Mouse (Mus musculus): ENCODE data around the gene Erich4.
"Not testable (repeated sequence)": the region's sequence is repeated elsewhere in the genome, so short reads cannot be mapped to it uniquely, and the experiment has no call there.

Erich4 gene

DNA sequence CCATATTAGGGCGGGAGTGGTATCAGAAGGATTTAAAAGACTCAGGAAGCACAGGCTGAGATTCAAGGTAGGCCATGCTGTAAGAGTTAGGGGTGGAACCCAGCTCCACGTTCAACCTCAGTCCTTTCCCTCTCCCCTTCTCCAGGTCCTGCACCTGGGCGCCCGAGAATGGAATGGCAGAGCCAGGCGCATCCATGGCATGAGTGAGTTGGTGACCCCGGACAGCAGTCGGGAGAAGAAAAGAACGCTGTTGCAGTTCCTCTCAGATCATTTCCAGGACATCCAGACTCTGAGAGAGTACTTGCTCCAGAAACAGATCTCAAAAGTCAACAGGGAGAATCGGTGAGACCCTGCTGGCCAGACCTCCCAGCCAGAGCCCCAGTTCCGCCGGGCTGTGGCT is 5.1 kb upstream of the Erich4 start:
- peak in 1 of 2 experiments; percentile 2 for DNase-seq

DNA sequence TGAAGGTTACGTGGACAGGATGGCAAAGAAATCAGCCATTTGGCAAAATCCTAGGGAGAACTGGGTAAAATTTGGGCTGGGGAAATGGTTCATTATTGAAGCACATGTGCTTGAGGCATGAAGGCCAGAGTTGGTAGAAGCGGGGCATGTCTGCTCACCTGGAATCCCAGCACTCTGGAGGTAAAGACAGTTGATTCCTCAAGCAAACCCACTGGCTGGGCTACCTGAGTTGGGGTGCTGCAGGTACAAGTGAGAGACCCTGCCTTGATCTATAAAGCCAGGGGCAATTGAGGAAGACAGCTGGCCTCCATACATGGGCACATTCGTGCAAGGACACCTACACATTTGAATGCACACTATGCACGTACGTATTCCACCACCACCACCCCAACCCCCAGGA is 4.4 kb upstream of the Erich4 start:
- no peak for DNase-seq

DNA sequence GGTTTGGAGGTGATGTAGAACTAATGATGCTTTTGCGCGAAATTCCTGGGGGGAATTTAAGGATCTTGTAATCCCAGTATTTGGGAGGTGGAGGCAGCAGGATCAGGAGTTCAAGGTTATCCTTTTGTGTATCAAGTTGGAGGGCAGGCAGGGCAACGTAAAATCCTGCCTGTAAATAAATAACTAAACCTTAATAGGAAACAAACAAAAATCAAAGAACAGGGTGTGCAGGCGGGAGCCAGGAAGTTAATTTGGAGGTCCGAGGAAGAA is 4.0 kb upstream of the Erich4 start:
- no peak for DNase-seq

DNA sequence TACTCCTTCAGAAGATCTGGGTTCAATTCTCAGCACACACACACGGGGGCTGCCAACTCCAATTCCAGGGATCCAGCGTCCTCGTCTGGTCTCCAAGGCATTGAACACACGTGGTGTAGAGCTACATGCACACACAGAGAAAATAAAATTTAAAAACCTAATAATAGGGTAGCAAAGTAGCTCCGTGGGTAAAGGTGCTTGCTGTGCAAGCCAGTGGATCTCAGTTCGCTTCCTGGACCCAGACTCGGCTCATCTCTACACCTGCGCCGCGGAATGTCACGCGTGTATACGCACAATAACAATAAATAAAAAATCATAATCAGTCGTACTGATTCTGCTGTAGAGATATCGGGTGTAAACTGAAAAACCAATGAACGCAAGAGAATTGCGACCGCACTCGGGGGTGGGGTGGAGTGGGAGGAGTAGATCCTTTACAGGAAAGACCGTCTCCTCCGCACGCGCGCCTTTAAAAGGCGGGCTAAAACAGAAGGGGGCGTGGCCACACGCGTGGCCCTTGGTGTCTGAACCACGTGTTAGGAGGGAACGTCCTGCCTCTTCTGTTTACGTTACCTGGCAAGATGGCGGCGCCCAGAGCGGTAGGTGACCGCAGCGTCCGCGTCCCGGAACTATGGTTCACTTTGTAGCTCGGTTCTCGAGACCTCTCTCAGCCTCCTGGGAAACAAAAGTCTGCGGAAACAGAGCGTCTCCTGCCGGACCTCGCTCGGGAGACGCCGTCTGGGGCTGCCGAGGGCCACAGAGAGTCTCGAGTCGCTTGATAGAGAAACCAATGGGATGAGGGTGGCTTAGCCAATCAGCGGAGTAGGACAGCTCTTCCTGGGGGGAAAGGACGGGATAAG is 3.4 kb upstream of the Erich4 start, which contains the start of gene Dmac2:
Dmac2 (plus strand) TSS at position 550 of the 857 bp plus-strand sequence.
- peak; percentile 96 to 97 for DNase-seq

DNA sequence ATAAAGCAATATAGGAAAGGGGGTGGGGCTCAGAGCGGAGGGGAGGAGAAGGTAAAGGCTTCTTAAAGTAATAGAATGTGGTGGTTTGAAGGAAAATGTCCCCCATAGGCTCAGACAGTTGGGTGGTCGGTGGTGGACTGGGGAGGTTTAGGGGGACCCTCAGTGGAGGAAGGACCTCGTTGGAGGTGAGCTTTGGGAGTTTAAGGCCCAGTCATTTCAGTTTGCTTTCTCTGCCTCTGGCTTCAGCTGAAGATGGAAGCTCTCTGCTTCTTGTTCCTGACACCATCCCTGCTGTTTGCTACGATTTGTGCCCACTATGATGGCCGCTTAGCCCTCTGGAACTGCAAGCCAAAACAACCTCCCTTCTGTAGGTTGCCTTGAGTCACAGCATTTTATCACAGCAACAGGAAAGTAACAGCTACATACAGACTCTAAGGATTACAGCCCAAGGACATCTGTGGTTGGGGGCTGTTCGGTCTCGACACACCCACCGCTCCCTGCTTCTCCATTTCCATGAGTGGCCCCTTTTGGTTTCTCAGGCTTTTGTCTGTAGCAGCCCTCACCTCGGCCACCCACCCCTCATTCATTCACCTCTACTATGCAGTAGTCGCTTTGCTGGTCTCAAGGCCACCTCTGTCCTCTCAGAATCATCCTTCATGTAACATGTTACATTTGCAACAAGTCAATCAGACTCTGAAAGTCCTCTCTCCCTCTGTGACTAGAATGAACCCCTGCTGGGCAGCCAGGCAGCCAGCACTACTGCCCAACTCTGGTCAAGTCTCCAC is 1.9 kb upstream of the Erich4 start:
- DNase-seq = no peak

DNA sequence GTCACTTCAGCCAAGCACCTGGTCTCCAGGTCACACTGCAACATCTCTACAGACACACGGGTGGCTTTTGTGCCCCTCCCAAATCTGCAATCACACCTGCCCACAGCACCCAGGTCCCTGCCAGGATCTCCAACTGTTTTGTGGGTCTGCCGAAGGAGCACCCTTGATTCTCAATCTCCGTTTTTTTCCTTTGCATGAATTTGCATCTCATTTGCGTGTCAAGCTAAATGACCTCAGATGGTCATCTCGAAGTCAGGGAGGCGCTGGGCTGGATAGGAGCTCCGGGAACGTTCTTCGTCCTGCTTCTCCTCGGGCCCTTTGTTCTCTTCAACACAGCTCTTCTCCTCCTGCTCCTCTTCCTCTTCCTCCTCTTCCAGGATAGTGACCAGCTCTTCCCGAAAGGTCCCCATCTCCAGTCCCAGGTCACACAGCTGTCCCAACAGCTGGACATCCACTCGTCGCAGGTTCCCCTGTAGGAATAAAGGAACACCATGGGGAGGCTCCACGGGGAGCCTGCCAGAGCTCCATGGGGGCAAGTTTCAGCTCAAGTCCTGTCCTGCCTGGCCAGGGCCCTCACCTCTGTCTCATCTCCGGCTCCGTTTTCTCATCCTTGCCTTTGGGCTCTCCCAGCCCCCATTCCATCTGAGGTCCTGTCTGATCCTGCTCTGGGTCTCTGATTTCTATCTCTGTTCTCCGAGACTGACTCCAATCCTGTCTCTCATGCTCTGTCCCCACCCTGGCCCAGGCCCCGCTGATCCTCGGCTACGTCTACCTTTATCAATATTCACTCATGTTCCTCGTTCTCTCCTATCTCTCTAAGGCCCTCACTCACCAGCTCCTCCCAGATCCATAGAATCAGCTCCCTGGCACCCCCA is 624 bp downstream of the Erich4 start:
- DNase-seq = no peak

DNA sequence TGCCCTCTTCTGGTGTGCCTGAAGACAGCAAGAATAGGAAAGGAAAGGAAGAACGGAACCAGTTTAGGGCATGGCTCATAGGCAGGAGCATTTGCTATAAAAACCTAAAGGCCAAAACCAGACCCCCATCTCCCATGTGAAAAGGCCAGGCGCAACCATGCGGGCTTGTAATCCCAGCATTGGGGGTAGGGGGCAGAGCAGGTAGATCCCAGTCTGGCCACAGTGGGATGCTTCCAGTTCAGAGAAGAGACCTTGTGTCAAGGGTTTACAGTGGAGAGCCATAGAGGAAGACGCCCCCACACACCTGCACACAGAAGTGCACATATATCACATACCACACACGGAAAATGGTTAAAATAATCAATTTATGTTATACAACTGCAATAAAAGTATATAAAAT is 1.6 kb downstream of the Erich4 start:
- no peak for DNase-seq

DNA sequence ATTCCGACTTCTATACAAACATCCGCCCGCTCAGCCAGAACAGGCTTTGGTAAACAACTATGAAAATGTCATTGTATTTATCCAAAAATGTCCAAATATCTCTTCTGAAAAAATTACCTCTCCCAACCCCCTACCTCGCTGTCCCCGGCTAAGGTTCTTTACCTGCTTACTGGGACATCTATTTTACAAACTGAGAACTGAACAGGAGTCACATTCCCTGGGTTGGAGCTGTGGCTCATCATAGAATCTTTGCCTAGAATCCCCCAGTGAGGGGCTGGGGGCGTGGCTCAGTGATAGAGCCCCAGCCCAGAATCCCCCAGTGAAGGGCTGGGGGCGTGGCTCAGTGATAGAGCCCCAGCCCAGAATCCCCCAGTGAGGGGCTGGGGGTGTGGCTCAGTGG is 4.2 kb downstream of the Erich4 start:
- DNase-seq = no peak

DNA sequence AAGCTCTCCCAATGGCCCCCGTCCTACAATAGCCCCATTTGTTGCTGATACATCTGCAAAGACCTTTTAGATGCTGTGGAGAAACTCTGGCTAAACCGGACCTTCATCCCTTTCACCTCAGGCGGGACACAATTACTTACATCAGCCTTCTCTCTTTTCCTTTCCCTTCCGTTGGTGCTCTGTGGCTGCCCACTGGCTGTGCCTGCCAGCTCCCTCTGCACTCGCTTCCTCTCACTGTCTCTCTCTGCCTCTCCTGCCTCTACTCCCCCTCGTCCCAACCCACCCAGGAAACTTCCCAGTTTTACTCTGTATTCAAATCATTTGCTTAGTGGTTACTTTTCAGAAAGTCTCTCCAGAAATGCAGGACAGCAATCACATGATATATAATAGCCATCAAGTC is 5.6 kb downstream of the Erich4 start:
- no peak for DNase-seq

DNA sequence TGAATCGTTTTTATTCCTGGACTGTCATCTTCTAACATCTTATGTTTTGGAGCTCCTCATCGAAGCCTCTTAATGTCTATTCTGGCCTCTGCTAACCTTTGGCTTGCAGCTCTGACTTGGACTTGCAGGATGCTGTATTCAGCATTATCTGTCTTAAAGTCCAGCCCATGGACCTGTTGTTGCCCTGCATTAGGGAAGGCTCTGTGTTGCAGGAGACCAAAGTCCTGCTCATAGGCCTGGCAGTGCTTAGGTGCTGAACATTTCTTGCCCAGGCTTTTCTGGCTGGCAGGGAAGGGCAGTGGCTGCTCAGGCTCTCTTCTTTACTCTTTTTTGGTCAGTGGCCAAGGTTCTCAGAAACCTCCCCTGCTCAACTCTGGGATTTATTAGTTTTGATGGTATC is 8.5 kb downstream of the Erich4 start:
- DNase-seq = no peak

DNA sequence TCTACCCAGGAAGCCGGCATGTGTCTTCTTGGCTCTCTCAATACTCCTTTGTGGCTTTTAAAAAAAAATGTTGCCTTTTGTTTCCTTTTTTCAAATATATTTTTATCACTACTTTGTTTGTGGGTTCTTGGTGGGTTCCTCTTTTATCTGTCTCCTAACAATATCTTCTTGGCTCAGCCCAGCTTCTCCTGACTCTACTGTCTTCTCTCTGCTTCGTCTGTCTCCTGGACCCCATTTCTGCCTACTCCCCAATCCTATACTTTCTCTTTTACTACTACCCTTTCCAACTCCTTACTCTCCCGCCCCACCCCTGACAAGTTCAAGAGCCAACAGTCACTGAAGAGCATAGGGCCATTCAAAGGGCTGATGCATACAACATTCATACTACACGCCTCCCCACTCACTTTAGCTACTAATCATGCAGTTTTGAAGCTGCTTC is 9.0 kb downstream of the Erich4 start:
- DNase-seq = no peak

DNA sequence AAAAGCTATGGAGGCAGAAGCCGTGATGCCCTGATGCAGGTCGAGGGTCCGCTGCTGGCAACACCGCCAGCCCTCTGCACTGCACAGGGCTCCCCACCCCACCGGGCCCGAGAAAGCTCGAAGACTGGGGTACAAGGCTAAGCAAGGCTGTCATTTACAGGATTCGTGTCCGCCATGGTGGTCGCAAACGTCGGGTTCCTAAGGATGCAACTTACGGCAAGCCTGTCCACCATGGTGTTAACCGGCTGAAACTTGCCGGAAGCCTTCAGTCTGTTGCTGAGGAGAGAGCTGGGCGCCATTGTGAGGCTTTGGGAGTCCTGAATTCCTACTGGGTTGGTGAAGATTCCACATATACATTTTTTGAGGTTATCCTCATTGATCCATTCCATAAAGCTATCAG is 14.3 kb downstream of the Erich4 start:
- no peak for DNase-seq

DNA sequence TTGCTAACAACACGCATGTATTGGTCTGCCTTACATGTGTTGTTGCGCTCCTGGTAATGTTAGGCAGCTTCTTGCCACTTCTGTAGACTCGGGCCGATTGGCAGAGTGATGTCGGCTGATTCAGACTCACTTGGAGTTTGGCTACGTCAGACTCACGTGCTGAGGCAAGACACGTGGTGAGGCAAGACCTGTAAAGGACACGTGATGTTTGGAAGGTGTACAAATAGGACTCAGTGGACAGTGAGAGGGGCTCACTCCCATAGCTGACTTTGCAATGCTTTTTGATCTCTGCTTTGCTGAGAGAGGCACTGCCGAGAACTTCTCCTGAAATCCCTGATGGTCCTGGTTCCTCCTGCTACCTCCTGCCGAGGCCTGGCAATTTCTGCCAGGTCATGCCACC is 15.0 kb downstream of the Erich4 start:
- no peak for DNase-seq

DNA sequence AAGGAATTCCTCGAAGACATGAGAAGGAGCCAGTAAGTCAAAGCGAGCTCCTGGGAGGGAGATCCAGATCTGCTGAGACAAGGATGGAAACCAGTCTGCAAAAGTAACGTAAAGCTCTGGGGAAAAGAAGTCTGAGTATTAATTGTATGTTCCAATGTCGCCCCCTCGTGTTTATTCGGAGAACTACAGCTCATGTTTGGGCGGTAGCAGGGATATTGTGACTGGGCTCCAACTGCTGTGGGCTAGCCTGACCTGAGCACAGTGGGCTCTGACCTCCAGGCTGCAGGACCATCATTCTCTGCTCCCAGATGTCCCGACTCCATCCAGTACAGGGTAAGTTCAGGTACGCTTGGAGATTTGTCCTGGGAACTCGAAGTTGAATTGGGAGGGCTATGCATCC is 16.0 kb downstream of the Erich4 start:
- DNase-seq = peak; percentile 83 to 90

DNA sequence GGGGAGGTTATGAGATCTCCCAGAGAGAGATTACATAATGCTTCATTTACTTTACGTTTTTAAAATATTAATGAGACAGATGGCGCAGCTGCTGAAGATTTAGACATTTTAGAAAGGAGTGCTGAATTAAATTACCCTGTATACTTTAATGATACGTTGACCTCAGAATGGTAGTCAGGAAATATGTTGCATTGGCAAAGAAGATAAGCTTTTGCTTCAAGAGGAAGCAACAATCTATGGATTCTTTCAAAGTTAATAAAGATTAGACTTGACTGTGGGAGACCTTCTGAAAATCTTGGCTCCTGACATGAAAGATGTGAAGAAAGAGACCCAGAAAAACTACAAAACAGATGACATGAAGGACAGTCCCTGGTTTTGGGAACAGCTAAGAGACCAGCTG is 21.8 kb downstream of the Erich4 start:
- DNase-seq = no peak

DNA sequence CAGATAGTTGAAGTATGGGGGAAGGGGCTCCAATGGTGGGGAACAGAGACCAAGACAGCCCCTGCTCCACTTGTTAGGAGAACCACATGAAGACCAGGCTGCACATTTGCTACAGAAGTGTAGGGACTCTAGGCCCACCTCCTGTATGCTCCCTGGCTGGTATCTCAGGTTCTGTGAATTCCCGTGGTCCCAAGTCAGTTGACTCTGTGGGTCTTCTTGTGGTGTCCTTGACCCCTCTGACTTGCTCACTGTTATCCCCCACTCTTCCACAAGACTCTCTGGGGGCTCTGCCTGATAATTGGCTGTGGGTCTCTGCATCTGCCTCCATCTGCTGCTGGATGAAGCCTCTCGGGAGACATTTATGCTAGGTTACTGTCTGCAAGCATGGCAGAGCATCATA is 24.5 kb downstream of the Erich4 start:
- no peak for DNase-seq

DNA sequence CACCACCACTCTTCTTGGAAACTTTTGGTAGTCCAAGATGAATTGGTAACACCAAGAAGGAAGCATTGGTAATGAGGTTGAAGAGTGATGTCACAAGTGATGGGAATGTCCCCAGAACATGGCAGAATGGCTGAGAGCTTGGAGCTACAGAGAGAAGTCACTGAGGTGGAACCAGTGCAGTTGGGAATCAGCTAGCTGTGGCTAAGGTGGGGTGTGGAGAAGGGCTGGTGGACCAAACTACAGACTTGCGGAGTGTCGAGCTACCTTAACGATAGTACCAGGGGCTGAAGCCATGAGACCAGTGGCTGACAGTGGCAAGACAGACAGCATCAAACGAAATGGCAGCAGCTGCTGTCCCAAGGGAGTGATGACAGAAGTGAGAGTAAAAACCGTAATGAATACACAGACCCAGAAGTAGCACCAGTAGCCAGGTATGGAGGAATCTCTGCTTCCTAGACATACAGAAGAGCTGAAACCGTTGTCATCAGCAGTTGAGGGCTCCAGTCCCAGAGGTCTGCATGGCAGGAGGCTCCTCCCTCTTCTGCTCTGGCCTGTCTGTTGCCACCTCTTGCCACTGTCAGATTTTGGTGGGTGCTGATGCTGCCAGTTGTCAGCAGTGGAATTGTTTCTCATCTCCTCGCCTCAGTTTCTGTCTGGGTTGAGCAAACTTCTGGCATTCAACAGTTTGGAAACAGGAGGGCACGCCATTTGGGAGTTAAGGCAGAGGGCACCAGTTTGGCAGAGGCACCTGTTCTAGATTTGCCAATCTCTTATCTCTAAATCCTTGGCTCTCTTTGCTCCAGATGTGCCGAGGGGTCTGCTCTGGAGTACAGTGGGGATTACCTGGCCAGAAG is 30.1 kb downstream of the Erich4 start:
- no peak for DNase-seq

DNA sequence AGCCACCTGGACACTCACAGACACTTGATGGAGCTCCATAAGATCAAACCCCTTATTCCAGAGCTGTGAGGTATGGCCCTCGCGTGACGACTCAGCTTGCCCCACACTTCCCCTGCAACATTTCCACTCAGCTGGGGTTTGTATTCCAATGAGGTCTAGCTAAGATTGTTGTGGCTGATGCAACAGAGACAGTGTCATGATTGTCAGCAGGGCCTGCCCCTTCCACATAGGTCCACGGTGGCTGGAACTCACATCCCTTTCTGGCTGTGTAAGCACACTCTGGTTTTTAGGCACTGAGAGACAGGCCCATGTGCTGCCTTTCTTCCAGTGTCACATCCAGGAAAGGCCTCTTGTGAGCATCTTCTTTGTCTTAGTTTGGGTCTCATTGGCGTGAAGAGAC is 31.0 kb downstream of the Erich4 start:
- DNase-seq = no peak

DNA sequence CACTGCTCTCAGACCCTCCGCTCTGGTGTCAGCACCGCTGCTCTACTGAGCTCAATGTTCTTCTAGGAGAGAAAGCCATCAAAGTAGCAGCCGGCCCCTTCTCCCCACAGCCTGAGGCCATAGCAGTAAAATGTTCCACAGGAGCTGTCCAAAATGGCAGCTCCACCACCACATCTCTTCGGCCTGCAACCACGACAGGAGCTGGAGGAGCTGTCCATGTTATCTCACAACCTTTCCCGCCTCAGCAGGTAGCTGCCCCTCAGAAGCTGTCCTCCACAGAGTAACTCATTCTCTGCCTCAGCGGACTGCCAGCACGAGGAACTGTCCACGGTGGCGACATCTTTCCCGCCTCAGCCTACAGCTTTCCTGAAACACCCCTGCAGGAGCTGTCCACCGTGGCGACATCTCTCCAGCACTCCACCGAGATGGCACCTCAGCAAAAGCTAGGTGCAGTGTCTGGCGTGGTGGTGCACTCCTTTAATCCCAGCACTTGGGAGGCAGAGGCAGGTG is 33.3 kb downstream of the Erich4 start:
- no peak for DNase-seq

DNA sequence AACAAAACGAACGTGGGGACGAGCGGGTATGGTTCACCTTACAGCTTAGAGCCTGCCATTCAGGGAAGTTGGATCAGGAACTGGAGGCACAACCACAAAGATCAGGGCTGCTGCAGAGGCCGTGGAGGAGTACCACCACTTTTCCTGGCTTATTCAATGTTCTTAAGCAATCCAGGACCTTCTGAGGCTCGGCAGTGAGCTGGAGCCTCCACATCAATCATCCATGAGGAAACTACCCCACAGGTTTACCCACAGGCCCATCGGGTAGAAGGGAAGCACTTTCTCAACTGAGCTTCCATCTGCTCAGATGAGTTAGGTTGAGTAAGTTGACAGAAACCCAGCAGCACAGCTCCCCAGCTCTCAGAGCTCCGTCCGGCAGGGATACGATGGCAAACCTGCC is 36.3 kb downstream of the Erich4 start:
- DNase-seq = no peak

DNA sequence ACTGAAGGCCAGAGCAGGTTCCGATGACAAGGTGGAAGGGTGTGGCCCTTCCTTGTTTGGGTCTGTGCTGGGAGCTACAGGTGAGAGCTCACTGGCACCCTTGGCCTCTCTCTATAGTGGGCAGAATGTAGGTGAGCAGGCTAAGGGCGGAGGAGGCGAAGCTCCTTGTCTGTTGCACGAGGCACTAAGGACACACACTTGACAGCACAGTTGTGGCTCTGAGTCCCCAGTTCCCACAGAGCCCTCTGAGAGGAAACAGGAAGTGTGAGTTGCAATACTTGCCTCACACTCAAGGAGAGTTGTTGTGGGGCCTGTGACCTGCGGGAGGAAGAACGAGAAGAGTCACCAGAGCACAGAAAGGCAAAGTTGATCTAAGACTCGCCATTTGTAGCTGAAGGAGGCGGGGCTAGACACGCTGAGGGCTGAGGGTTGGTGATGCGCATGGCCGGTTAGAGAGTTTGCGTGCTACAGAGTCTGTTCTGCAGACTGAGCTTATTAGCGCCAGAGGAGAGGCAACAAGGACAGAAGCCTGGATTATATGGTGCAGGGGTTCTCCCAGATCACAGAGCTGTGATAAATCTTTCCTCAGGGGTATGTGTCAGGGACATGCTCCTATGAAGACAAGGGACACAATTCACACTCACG is 38.8 kb downstream of the Erich4 start:
- not testable (repeated sequence) for DNase-seq

DNA sequence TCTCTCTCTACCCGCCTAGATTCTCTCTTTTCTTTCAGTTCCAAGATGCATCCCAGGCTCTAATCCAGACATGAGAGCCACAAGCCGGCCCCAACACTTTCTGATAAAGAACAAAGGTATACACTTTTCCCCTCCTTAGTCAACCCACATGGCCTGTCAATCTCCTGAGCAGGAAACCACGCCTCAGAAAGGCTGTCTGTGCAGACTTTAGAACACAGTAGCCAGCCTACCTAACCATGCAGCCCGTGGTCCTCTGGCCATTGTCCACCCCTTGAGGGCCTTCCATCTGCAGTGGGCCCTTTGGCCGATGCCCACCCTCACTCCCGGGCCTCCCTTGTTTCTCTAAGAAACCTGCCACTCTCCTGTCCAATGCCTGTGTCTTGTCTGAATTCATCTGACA is 39.4 kb downstream of the Erich4 start:
- DNase-seq = not testable (repeated sequence)

Data from cerebellum, postnatal 10 days (tissue).